Mouse (Mus musculus): Measurements from ENCODE around the gene Resp18. TPM values are rescaled to one million over a fixed set of nuclear protein-coding genes. Genes with fewer than 3 reads are reported as not detected.
"Not testable (repeated sequence)": the region's sequence is repeated elsewhere in the genome, so short reads cannot be mapped to it uniquely, and the experiment has no call there.

The Resp18 gene
- total and polyA plus RNA-seq, 2 experiments from 2014 or later = 332 to 409 TPM

DNA sequence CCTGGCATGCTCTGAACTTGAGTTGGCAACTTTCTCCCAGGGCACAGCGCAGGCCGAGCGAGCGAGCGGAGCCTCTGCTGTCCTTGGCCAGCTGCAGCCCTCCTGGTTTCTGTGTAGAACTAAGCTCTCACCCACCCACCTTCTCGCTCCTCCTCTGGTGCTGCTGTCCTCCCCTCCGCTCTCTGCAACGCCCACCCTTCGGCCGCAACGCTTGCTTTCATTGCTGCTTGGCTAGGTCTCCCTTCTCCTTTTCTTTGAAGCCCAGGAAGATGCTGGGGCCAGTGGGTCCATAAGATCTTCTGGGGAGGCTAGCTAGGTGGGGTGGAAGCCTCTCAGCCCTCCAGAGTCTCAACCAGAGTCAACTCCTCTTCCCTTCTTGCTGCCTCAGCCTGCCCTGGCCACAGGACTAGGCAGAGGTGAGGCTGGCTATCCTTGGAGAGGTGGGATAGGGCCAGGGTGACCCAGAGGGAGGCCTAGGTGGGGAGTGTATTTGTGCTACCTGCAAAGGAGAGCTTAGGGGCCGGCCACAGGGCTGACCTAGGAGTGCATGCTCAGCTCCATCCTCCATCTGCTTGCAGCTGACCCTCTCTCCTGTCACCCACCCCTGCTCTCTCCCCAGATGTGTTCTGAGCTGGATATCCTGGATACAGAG, 33.9 kb downstream of the Resp18 start:
- peaks cover 28% of the 10 kb centered on the region for H3K36me3 ChIP-seq (ENCODE audit: insufficient read depth, low read length)
- TF ChIP-seq CTCF (IDR thresholded peaks at IDR 0.05) = no peak
- no peak overlapping the region for H3K9ac ChIP-seq (replicated peaks; ENCODE audit: low read length, poor library complexity, severe bottlenecking)
- WGBS = 85% methylated on average over 12 of the region's 12 CpGs
- no peaks in the 10 kb centered on the region for H3K27me3 ChIP-seq (ENCODE audit: insufficient read depth, low read length)
- no peak overlapping the region for H3K4me3 ChIP-seq (ENCODE audit: low read depth, low read length)
- no peaks in the 10 kb centered on the region for H3K4me1 ChIP-seq (ENCODE audit: insufficient read depth, low read length)
- DNase-seq (ENCODE audit: low spot score) (no peak), ATAC-seq (ENCODE audit: low FRiP score) (0 out of 2 replicates have a peak, but pooled peaks have one; percentile 10)
- no peak overlapping the region for H3K4me2 ChIP-seq (ENCODE audit: low read depth, low read length, poor library complexity, severe bottlenecking)
- no peak overlapping the region for H3K27ac ChIP-seq (ENCODE audit: low read depth, low read length)
- H3K9me3 ChIP-seq (ENCODE audit: low read length) = no peaks in the 10 kb centered on the region

DNA sequence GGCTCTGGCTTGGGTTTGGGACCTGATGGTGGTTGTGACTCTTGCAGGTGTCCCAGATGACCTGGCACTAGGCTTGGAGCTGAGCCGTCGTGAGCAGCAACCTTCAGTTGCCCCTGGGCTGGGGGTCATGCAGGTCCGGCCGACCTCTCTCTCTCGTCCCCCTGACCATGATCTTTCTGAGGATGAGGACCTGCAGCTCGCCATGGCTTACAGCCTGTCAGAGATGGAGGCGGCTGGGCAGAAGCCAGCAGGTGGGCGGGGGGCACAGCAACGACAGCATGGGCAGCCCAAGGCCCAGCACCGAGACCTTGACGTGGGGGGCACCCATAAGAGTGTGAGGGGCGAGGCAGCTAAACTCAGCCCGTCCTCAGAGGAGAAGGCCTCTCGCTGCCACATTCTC, 34.8 kb downstream of the Resp18 start:
- Histone ChIP-seq H3K4me1 (ENCODE audit: insufficient read depth, low read length) (no peaks in the 10 kb centered on the region), H3K9ac (replicated peaks; ENCODE audit: low read length, poor library complexity, severe bottlenecking) (no peak overlapping the region), H3K27ac (ENCODE audit: low read depth, low read length) (no peak overlapping the region), H3K27me3 (ENCODE audit: insufficient read depth, low read length) (no peaks in the 10 kb centered on the region), H3K9me3 (ENCODE audit: low read length) (no peaks in the 10 kb centered on the region), H3K4me3 (ENCODE audit: low read depth, low read length) (no peak overlapping the region), H3K4me2 (ENCODE audit: low read depth, low read length, poor library complexity, severe bottlenecking) (no peak overlapping the region), H3K36me3 (ENCODE audit: insufficient read depth, low read length) (peaks cover 32% of the 10 kb centered on the region)
- no peak for ATAC-seq (ENCODE audit: low FRiP score)
- no peak for DNase-seq (ENCODE audit: low spot score)
- no peak for TF ChIP-seq CTCF (IDR thresholded peaks at IDR 0.05)
- 87% methylated on average over 14 of the region's 14 CpGs for WGBS

DNA sequence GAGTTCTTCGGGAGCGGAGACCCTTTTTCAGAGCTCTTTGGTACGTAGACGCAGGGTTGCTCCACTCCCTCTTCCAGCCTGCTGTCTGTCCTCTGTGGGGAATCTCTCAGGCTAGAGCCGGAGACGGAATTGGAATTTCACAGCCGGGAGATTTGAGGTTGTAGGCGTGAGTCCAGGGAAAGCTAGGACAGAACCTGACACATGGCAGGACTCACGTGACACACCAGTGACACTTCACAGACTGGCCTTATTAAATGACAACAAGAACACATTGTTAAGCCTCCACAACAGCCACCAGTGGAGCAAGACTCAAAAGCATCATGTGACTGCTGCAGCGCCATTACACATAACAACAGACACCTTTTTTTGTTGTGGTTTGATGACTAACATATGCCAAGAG, 38.6 kb downstream of the Resp18 start:
- DNase-seq (ENCODE audit: low spot score) (no peak), ATAC-seq (ENCODE audit: low FRiP score) (no peak)
- 81% methylated on average over 10 of the region's 10 CpGs for WGBS
- no peak overlapping the region for H3K4me2 ChIP-seq (ENCODE audit: low read depth, low read length, poor library complexity, severe bottlenecking)
- H3K4me1 ChIP-seq (ENCODE audit: insufficient read depth, low read length) = no peaks in the 10 kb centered on the region
- H3K9ac ChIP-seq (replicated peaks; ENCODE audit: low read length, poor library complexity, severe bottlenecking) = no peak overlapping the region
- TF ChIP-seq CTCF (IDR thresholded peaks at IDR 0.05) = no peak
- no peak overlapping the region for H3K27ac ChIP-seq (ENCODE audit: low read depth, low read length)
- H3K4me3 ChIP-seq (ENCODE audit: low read depth, low read length) = no peak overlapping the region
- peaks cover 32% of the 10 kb centered on the region for H3K36me3 ChIP-seq (ENCODE audit: insufficient read depth, low read length)
- no peaks in the 10 kb centered on the region for H3K9me3 ChIP-seq (ENCODE audit: low read length)
- no peaks in the 10 kb centered on the region for H3K27me3 ChIP-seq (ENCODE audit: insufficient read depth, low read length)

DNA sequence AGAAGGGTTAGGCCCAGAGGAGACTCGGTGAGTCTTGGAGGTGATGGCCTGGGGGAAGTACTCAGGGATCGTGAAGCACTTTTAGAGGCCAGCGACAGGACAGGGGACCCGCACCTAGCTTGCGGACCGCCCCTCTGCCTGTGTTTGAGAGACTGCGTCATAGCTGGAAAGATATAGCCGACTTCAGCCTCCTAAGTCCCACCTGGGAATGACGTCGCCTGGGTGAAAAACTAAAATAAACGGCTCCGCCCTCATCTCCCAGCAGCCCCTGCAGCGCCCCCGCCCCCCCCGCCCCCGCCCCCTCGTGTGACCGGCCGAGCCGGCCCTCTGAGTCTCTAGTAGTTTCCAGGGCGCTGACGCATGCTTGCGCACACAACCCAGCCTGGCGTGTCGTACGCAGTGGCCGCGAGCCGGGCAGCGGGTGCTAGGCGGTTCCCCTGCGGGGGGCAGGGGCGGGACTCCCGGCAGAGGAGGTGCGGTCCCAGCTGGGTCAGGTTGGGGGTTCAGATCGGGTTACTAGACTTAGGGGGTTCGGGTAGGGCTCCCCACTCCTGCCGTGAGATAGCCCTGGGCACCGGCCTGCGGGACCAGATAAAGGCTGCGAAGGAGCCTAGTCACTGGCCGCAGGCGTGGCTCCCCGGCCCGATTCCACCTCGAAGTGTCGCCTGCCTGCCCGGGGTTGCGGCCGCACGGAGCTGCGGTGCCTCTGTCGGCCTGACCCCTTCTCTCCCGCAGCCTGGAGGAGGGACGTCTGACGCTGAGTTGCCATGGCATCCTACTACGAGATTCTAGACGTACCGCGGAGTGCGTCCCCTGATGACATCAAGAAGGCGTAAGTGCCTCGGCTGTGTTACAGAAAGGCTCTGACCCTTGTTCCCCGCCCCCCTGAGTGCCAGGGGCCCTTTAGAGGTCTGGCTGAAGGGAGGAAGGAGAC, 41.8 kb downstream of the Resp18 start, which contains the start of gene Dnajb2:
Gene Dnajb2 (plus strand): TSS at position 290 of the 934 bp plus-strand sequence.
- H3K27ac ChIP-seq (ENCODE audit: low read depth, low read length) = peak within 1 kb of the TSS; percentile 86
- peak within 1 kb of the TSS; percentile 80 for H3K4me2 ChIP-seq (ENCODE audit: low read depth, low read length, poor library complexity, severe bottlenecking)
- WGBS = under 1% methylated on average over 64 of the region's 64 CpGs
- peaks cover 17% of the 10 kb centered on the region for H3K36me3 ChIP-seq (ENCODE audit: insufficient read depth, low read length)
- peak within 1 kb of the TSS; percentile 72 for H3K4me3 ChIP-seq (ENCODE audit: low read depth, low read length)
- H3K4me1 ChIP-seq (ENCODE audit: insufficient read depth, low read length) = no peaks in the 10 kb centered on the region
- H3K27me3 ChIP-seq (ENCODE audit: insufficient read depth, low read length) = no peaks in the 10 kb centered on the region
- TF ChIP-seq CTCF (IDR thresholded peaks at IDR 0.05) = no peak
- DNase-seq (ENCODE audit: low spot score) (peak; percentile 84), ATAC-seq (ENCODE audit: low FRiP score) (peak; percentile 87)
- H3K9ac ChIP-seq (replicated peaks; ENCODE audit: low read length, poor library complexity, severe bottlenecking) = peak within 1 kb of the TSS; percentile 79
- no peaks in the 10 kb centered on the region for H3K9me3 ChIP-seq (ENCODE audit: low read length)

DNA sequence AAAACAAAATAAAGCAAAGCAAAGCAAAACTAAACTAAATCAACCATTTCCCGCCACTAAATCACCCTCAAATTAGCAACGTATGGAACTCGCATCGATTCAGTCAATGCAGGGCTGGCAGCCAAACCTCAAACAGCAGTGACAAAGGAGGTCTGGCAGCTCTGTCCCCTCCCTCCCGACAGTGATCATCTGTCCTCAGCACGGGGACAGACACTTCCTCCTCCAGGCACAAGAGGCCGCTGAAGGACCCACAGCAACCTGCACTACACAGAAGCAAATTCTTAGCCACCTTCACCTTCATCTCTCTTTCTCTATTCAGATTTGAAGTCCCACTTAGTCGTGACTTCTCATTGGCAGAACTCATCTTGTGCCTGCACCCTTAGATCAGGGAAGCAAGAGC, 43.6 kb downstream of the Resp18 start:
- peak; percentile 87 for DNase-seq (ENCODE audit: low spot score)
- no peak for ATAC-seq (ENCODE audit: low FRiP score)
- Histone ChIP-seq H3K4me2 (ENCODE audit: low read depth, low read length, poor library complexity, severe bottlenecking) (peak overlapping the region; percentile 12; the same call in 1 of the 2 replicates), H3K4me3 (ENCODE audit: low read depth, low read length) (no peak overlapping the region), H3K4me1 (ENCODE audit: insufficient read depth, low read length) (no peaks in the 10 kb centered on the region), H3K9ac (replicated peaks; ENCODE audit: low read length, poor library complexity, severe bottlenecking) (0 out of 2 replicates have a peak overlapping the region, but pooled peaks have one; percentile 42), H3K36me3 (ENCODE audit: insufficient read depth, low read length) (peaks cover 6% of the 10 kb centered on the region; the same call in 1 of the 2 replicates), H3K27ac (ENCODE audit: low read depth, low read length) (no peak overlapping the region), H3K27me3 (ENCODE audit: insufficient read depth, low read length) (no peaks in the 10 kb centered on the region), H3K9me3 (ENCODE audit: low read length) (no peaks in the 10 kb centered on the region)
- WGBS = under 1% methylated on average over 8 of the region's 8 CpGs
- peak; percentile 78 for TF ChIP-seq CTCF (IDR thresholded peaks at IDR 0.05)

DNA sequence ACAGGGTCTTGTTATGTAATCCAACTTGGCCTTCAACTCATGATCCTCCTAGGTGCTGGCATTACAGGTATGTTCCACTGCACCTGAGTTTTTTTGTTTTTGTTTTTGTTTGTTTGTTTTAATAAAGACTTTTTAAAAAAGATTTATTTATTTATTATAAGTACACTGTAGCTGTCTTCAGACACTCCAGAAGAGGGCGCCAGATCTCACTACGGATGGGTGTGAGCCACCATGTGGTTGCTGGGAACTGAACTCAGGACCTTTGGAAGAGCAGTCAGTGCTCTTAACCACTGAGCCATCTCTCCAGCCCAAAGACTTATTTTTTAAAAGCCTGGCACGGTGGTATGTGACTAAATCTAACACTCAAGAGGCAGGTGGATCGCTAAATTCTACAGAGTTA, 45.7 kb downstream of the Resp18 start:
- not testable (repeated sequence) for H3K27ac ChIP-seq (ENCODE audit: low read depth, low read length); DNase-seq (ENCODE audit: low spot score); H3K4me2 ChIP-seq (ENCODE audit: low read depth, low read length, poor library complexity, severe bottlenecking); H3K4me1 ChIP-seq (ENCODE audit: insufficient read depth, low read length); H3K9me3 ChIP-seq (ENCODE audit: low read length); H3K9ac ChIP-seq (replicated peaks; ENCODE audit: low read length, poor library complexity, severe bottlenecking); ATAC-seq (ENCODE audit: low FRiP score); H3K4me3 ChIP-seq (ENCODE audit: low read depth, low read length); H3K36me3 ChIP-seq (ENCODE audit: insufficient read depth, low read length); H3K27me3 ChIP-seq (ENCODE audit: insufficient read depth, low read length)
- WGBS = 71% methylated on average over 4 of the region's 4 CpGs
